Mouse (Mus musculus) stomach, embryonic 15.5 days (tissue): ENCODE measurements at regions not wholly inside any gene's neighbourhood (a gene's known extent, or its start where the extent isn't known, plus 50 kb on each side); places are given as distances from the start of the nearest gene placed in this dataset.

ENCODE experiments used
- ATAC-seq: fragments of 200-750 bp; cut with Nextera tagmentation; 2 replicates; pipeline ENCODE4 v1.8.0; 2017; ENCODE audit warnings: low read depth, moderate number of reproducible peaks, moderate TSS enrichment; ENCODE audit not compliant: insufficient read depth, low FRiP score
- H3K27ac ChIP-seq: fragments of 300-500 bp; sonication (generic); 2 replicates; pipeline ENCODE4 v1.5.1; 2015; ENCODE audit warnings: mild to moderate bottlenecking, inconsistent platforms
- H3K27me3 ChIP-seq: fragments of 300-500 bp; sonication (generic); replicated peaks from 2 replicates; pipeline ENCODE4 v1.6.1; 2015; ENCODE audit warnings: inconsistent platforms
- H3K36me3 ChIP-seq: fragments of 300-500 bp; sonication (generic); 2 replicates; pipeline ENCODE4 v1.6.1; 2015; ENCODE audit warnings: inconsistent platforms
- H3K4me1 ChIP-seq: fragments of 300-500 bp; sonication (generic); 2 replicates; pipeline ENCODE4 v1.6.1; 2015; ENCODE audit warnings: inconsistent platforms
- H3K4me2 ChIP-seq: fragments of 300-500 bp; sonication (generic); 2 replicates; pipeline ENCODE4 v1.6.1; 2015; ENCODE audit warnings: mild to moderate bottlenecking, inconsistent platforms
- H3K4me3 ChIP-seq: fragments of 300-500 bp; sonication (generic); replicated peaks from 2 replicates; pipeline ENCODE4 v1.5.1; 2015; ENCODE audit warnings: inconsistent platforms
- H3K9ac ChIP-seq: fragments of 300-500 bp; sonication (generic); 2 replicates; pipeline ENCODE4 v1.6.1; 2015; ENCODE audit warnings: inconsistent platforms
- H3K9me3 ChIP-seq: fragments of 300-500 bp; sonication (generic); 2 replicates; pipeline ENCODE4 v1.6.1; 2016; ENCODE audit warnings: inconsistent platforms
- WGBS: fragments of 180-500 bp; shearing (Covaris S2); methylation state at CpG from one replicate; pipeline ENCODE4 v1.1.7; 2015; 5-methylcytosine and 5-hydroxymethylcytosine counted together

- ATAC-seq = no peak
- 91% methylated on average over 2 of the region's 2 CpGs for WGBS
- no peak overlapping the region for H3K4me3 ChIP-seq
- no peak overlapping the region for H3K9ac ChIP-seq
- H3K4me2 ChIP-seq = no peak overlapping the region
- H3K36me3 ChIP-seq = no peaks in the 10 kb centered on the region
- H3K27me3 ChIP-seq = no peaks in the 10 kb centered on the region
- no peak overlapping the region for H3K27ac ChIP-seq
- no peaks in the 10 kb centered on the region for H3K4me1 ChIP-seq
- H3K9me3 ChIP-seq = no peaks in the 10 kb centered on the region
Measured at GRCm38 (mm10) chr4:47931464-47931863, 113.5 kb upstream of the Nr4a3 start.

GRCm38 (mm10) chr4:47933526-47933925, 111.4 kb upstream of the Nr4a3 start:
- Histone ChIP-seq H3K4me1 (no peaks in the 10 kb centered on the region), H3K36me3 (no peaks in the 10 kb centered on the region), H3K27me3 (no peaks in the 10 kb centered on the region), H3K9ac (no peak overlapping the region), H3K4me3 (no peak overlapping the region), H3K9me3 (no peaks in the 10 kb centered on the region), H3K27ac (no peak overlapping the region), H3K4me2 (no peak overlapping the region)
- 92% methylated on average over 1 of the region's 1 CpGs for WGBS
- ATAC-seq = no peak

GRCm38 (mm10) chr4:47935547-47935946, 109.4 kb upstream of the Nr4a3 start:
- Histone ChIP-seq H3K4me1 (no peaks in the 10 kb centered on the region), H3K4me2 (no peak overlapping the region), H3K4me3 (no peak overlapping the region), H3K9ac (no peak overlapping the region), H3K36me3 (no peaks in the 10 kb centered on the region), H3K9me3 (no peaks in the 10 kb centered on the region), H3K27ac (0 out of 2 replicates have a peak overlapping the region, but pooled peaks have one; percentile 0), H3K27me3 (no peaks in the 10 kb centered on the region)
- no peak for ATAC-seq
- WGBS = 85% methylated on average over 3 of the region's 3 CpGs

- WGBS = 58% methylated on average over 7 of the region's 7 CpGs
- peak; percentile 85 for ATAC-seq
- no peak overlapping the region for H3K4me2 ChIP-seq
- no peaks in the 10 kb centered on the region for H3K36me3 ChIP-seq
- H3K4me3 ChIP-seq = no peak overlapping the region
- H3K4me1 ChIP-seq = no peaks in the 10 kb centered on the region
- H3K9ac ChIP-seq = no peak overlapping the region
- H3K27me3 ChIP-seq = no peaks in the 10 kb centered on the region
- H3K27ac ChIP-seq = no peak overlapping the region
- no peaks in the 10 kb centered on the region for H3K9me3 ChIP-seq
Measured at GRCm38 (mm10) chr4:47936470-47937125, 108.4 kb upstream of the Nr4a3 start.

GRCm38 (mm10) chr4:47947869-47948573, 96.9 kb upstream of the Nr4a3 start:
- WGBS = 62% methylated on average over 16 of the region's 16 CpGs

DNA sequence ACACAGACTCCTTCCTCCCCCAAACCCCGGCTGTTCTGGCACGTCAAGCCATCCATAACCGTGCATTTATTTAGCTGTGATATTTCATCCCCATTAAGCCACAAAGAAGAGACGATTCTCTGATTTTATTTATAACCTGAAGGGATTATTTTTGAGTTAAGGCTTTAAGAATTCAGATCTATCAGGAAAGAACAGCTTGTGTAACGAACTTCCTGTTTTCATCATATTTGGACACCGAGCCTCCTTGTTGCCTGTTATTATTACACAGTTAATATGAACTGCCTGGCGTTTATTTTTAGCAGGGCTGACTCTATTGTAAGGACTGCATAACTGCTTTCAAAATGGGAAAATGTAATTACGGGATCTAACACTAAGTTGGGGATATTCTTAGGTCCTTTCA, 96.2 kb upstream of the Nr4a3 start:
- H3K4me3 ChIP-seq = no peak overlapping the region
- H3K9ac ChIP-seq = no peak overlapping the region
- no peaks in the 10 kb centered on the region for H3K27me3 ChIP-seq
- no peaks in the 10 kb centered on the region for H3K36me3 ChIP-seq
- no peak overlapping the region; the same call in 1 of the 2 replicates for H3K4me2 ChIP-seq
- no peak overlapping the region for H3K27ac ChIP-seq
- H3K4me1 ChIP-seq = no peaks in the 10 kb centered on the region
- WGBS = 39% methylated on average over 8 of the region's 8 CpGs
- ATAC-seq = no peak
- no peaks in the 10 kb centered on the region for H3K9me3 ChIP-seq

More at GRCm38 (mm10) chr4:47947869-47948573, 96.9 kb upstream of the Nr4a3 start:
- Histone ChIP-seq H3K9ac (no peak overlapping the region), H3K4me1 (no peaks in the 10 kb centered on the region), H3K4me3 (no peak overlapping the region), H3K4me2 (no peak overlapping the region; the same call in 1 of the 2 replicates), H3K9me3 (no peaks in the 10 kb centered on the region), H3K27me3 (no peaks in the 10 kb centered on the region), H3K27ac (no peak overlapping the region), H3K36me3 (no peaks in the 10 kb centered on the region)
- ATAC-seq = no peak

GRCm38 (mm10) chr4:47954576-47955305, 90.2 kb upstream of the Nr4a3 start:
- no peaks in the 10 kb centered on the region for H3K4me1 ChIP-seq
- H3K27me3 ChIP-seq = no peaks in the 10 kb centered on the region
- no peaks in the 10 kb centered on the region for H3K9me3 ChIP-seq
- no peak overlapping the region for H3K9ac ChIP-seq
- no peak overlapping the region for H3K4me2 ChIP-seq
- 64% methylated on average over 15 of the region's 15 CpGs for WGBS
- ATAC-seq = no peak
- no peak overlapping the region for H3K4me3 ChIP-seq
- no peak overlapping the region for H3K27ac ChIP-seq
- H3K36me3 ChIP-seq = no peaks in the 10 kb centered on the region

GRCm38 (mm10) chr4:47964630-47965029, 80.3 kb upstream of the Nr4a3 start:
- H3K9ac ChIP-seq = no peak overlapping the region
- 74% methylated on average over 4 of the region's 4 CpGs for WGBS
- no peaks in the 10 kb centered on the region for H3K9me3 ChIP-seq

GRCm38 (mm10) chr4:47971861-47972260, 73.1 kb upstream of the Nr4a3 start:
- no peaks in the 10 kb centered on the region for H3K36me3 ChIP-seq
- 83% methylated on average over 4 of the region's 4 CpGs for WGBS

More at GRCm38 (mm10) chr4:47964630-47965029, 80.3 kb upstream of the Nr4a3 start:
- no peaks in the 10 kb centered on the region for H3K4me1 ChIP-seq
- no peak overlapping the region for H3K27ac ChIP-seq
- no peak overlapping the region for H3K4me3 ChIP-seq
- ATAC-seq = no peak
- H3K27me3 ChIP-seq = no peaks in the 10 kb centered on the region
- no peak overlapping the region for H3K4me2 ChIP-seq
- H3K36me3 ChIP-seq = no peaks in the 10 kb centered on the region

GRCm38 (mm10) chr4:47979579-47980313, 65.2 kb upstream of the Nr4a3 start:
- no peak for ATAC-seq
- no peak overlapping the region for H3K4me3 ChIP-seq
- no peaks in the 10 kb centered on the region for H3K4me1 ChIP-seq
- H3K9me3 ChIP-seq = no peaks in the 10 kb centered on the region
- WGBS = 54% methylated on average over 13 of the region's 13 CpGs
- no peaks in the 10 kb centered on the region for H3K27me3 ChIP-seq
- H3K36me3 ChIP-seq = no peaks in the 10 kb centered on the region
- no peak overlapping the region for H3K4me2 ChIP-seq
- H3K27ac ChIP-seq = no peak overlapping the region
- H3K9ac ChIP-seq = no peak overlapping the region

More at GRCm38 (mm10) chr4:47971861-47972260, 73.1 kb upstream of the Nr4a3 start:
- Histone ChIP-seq H3K9me3 (no peaks in the 10 kb centered on the region), H3K4me1 (no peaks in the 10 kb centered on the region), H3K4me3 (no peak overlapping the region), H3K27ac (no peak overlapping the region), H3K4me2 (no peak overlapping the region), H3K9ac (no peak overlapping the region), H3K27me3 (no peaks in the 10 kb centered on the region)
- no peak for ATAC-seq
